9 mouse cellular contexts compared by ENCODE assay signal in genomic region chr11:118197508-118198295, GRCm38 (mm10). TPM values are rescaled to one million over a fixed set of nuclear protein-coding genes. Genes with fewer than 3 reads are reported as not detected.
DNase-seq lines count a peak whose midpoint lies in the region; ATAC-seq lines count a peak whose summit lies in the region.
"Had no signal": no experiment of that assay in that cellular context is flagged by ENCODE, and none has a peak within 500 bp of the region (broad histone marks: within the 10 kb centered on the region; RNA-seq: fewer than 3 reads in every experiment).

No protein-coding gene starts in this region.

- no peak overlapping the region for H3K4me3 ChIP-seq in kidney, embryonic 16.5 days (ENCODE audit: low read length)
- H3K4me3 ChIP-seq in heart, embryonic 12.5 days, result no peak overlapping the region
- H3K4me3 ChIP-seq: erythroblast, embryonic 14.5 days had no signal

- peaks cover 75% of the 10 kb centered on the region for H3K4me1 ChIP-seq in kidney, embryonic 16.5 days (ENCODE audit: insufficient read depth, low read length)
- peaks cover 94% of the 10 kb centered on the region for H3K4me1 ChIP-seq in heart, embryonic 12.5 days (replicated peaks)

- no peak overlapping the region; the same call in 1 of the 2 replicates for H3K9ac ChIP-seq in kidney, embryonic 16.5 days (replicated peaks; ENCODE audit: low read length)
- H3K9ac ChIP-seq in heart, embryonic 12.5 days, result peak overlapping the region; percentile 43

- no peaks in the 10 kb centered on the region for H3K27me3 ChIP-seq in kidney, embryonic 16.5 days (ENCODE audit: insufficient read depth, low read length)
- no peaks in the 10 kb centered on the region for H3K27me3 ChIP-seq in heart, embryonic 12.5 days (replicated peaks)

- H3K4me2 ChIP-seq in kidney, embryonic 16.5 days (replicated peaks; ENCODE audit: low read depth, low read length), result no peak overlapping the region
- peak overlapping the region; percentile 43 for H3K4me2 ChIP-seq in heart, embryonic 12.5 days

- no peaks in the 10 kb centered on the region for H3K9me3 ChIP-seq in kidney, embryonic 16.5 days (ENCODE audit: low read length)
- H3K9me3 ChIP-seq in heart, embryonic 12.5 days (replicated peaks), result no peaks in the 10 kb centered on the region

- peak; percentile 60 for DNase-seq in kidney, adult 11 months
- DNase-seq in cerebellum, postnatal 4 days (ENCODE audit: low spot score in 2 of 2), result peak; percentile 51 to 84
- peak; percentile 79 to 82 for DNase-seq in kidney, postnatal 25 days
- DNase-seq in lung, postnatal 36 days, result peak; percentile 57
- peak; percentile 78 for DNase-seq in right cerebral cortex, postnatal 4 days
- DNase-seq in natural killer cell, adult 2 months (ENCODE audit: low spot score in 2 of 2), result no peak

- H3K27ac ChIP-seq in kidney, embryonic 16.5 days (ENCODE audit: low read length), result no peak overlapping the region
- H3K27ac ChIP-seq in heart, embryonic 12.5 days (ENCODE audit: poor library complexity, severe bottlenecking), result peak overlapping the region; percentile 43

- no peaks in the 10 kb centered on the region for H3K36me3 ChIP-seq in kidney, embryonic 16.5 days (ENCODE audit: insufficient read depth, low read length)
- 0 out of 2 replicates have a peak, but pooled peaks cover 4% of the 10 kb centered on the region for H3K36me3 ChIP-seq in heart, embryonic 12.5 days

- WGBS in kidney, embryonic 16.5 days, result 41% methylated on average over 13 of the region's 13 CpGs
- 31% methylated on average over 13 of the region's 13 CpGs for WGBS in heart, embryonic 12.5 days

- ATAC-seq in kidney, embryonic 16.5 days (ENCODE audit: low FRiP score, low TSS enrichment), result no peak
- no peak for ATAC-seq in heart, embryonic 12.5 days (ENCODE audit: insufficient number of reproducible peaks, low FRiP score)

RNA-seq across cellular contexts. Expression of gene Cyth1, which starts 50.7 kb away (rescaled TPM):
- polyA plus RNA-seq in kidney, embryonic 16.5 days (2015; fragmentation: Nextera tagmentation; extraction: Ambion mirVana), result 17.9 and 18.2 TPM in 2 replicates
- polyA plus RNA-seq in heart, embryonic 12.5 days (2016; fragmentation: Nextera tagmentation; extraction: Ambion mirVana), result 20.6 and 21.1 TPM in 2 replicates

Comparison
In these comparisons a context has a peak if more than half of its experiments do, and no peak if none do; other contexts are left out.
1. DNase-seq: peak in kidney, adult 11 months (single experiment), cerebellum, postnatal 4 days (2 of 2), kidney, postnatal 25 days (2 of 2), lung, postnatal 36 days (single experiment) and right cerebral cortex, postnatal 4 days (single experiment); none in natural killer cell, adult 2 months (0 of 2).